Mouse (Mus musculus): ENCODE data around the gene Gm20388.

Gene Gm20388

GRCm38 (mm10) chr8:121018236-121018635 is 1107.6 kb downstream of the Gm20388 start:
- no peak for DNase-seq

- DNase-seq = no peak
These were observed 1110.8 kb downstream of the Gm20388 start for GRCm38 (mm10) chr8:121021488-121021887.

- DNase-seq = no peak
These were observed 1112.4 kb downstream of the Gm20388 start for GRCm38 (mm10) chr8:121023003-121023402.

- DNase-seq = no peak
These were observed 1113.1 kb downstream of the Gm20388 start for GRCm38 (mm10) chr8:121023736-121024135.

GRCm38 (mm10) chr8:121025486-121025885 is 1114.8 kb downstream of the Gm20388 start:
- no peak for DNase-seq

GRCm38 (mm10) chr8:121027787-121028186 is 1117.1 kb downstream of the Gm20388 start:
- peak; percentile 23 for DNase-seq

- DNase-seq = no peak
These were observed 1118.4 kb downstream of the Gm20388 start for GRCm38 (mm10) chr8:121029076-121029475.

GRCm38 (mm10) chr8:121030496-121031040 is 1119.9 kb downstream of the Gm20388 start:
- no peak for DNase-seq

GRCm38 (mm10) chr8:121033299-121034013 is 1122.8 kb downstream of the Gm20388 start:
- no peak for DNase-seq

- DNase-seq = no peak
These were observed 1125.0 kb downstream of the Gm20388 start for GRCm38 (mm10) chr8:121035611-121036010.

- DNase-seq = no peak
These were observed 1133.2 kb downstream of the Gm20388 start for GRCm38 (mm10) chr8:121043719-121044440.

- DNase-seq = no peak
These were observed 1136.8 kb downstream of the Gm20388 start for GRCm38 (mm10) chr8:121047441-121047840.

- DNase-seq = no peak
These were observed 1147.4 kb downstream of the Gm20388 start for GRCm38 (mm10) chr8:121058081-121058480.

GRCm38 (mm10) chr8:121059098-121059497 is 1148.5 kb downstream of the Gm20388 start:
- no peak for DNase-seq

- DNase-seq = no peak
These were observed 1151.9 kb downstream of the Gm20388 start for GRCm38 (mm10) chr8:121062521-121062920.

- DNase-seq = no peak
These were observed 1153.0 kb downstream of the Gm20388 start for GRCm38 (mm10) chr8:121063649-121064048.

- DNase-seq = no peak
These were observed 1160.8 kb downstream of the Gm20388 start for GRCm38 (mm10) chr8:121071454-121071853.

- no peak for DNase-seq
These were observed 1161.9 kb downstream of the Gm20388 start for GRCm38 (mm10) chr8:121072406-121073130.

GRCm38 (mm10) chr8:121073174-121074107 is 1162.8 kb downstream of the Gm20388 start:
- no peak for DNase-seq

GRCm38 (mm10) chr8:121074108-121074847 is 1163.6 kb downstream of the Gm20388 start:
- DNase-seq = no peak

GRCm38 (mm10) chr8:121074848-121075145 is 1164.2 kb downstream of the Gm20388 start:
- no peak for DNase-seq

- DNase-seq = no peak
These were observed 1165.3 kb downstream of the Gm20388 start for GRCm38 (mm10) chr8:121075936-121076335.

All from liver (tissue).